Mouse (Mus musculus) kidney, adult 18-20 months (tissue): ENCODE results near the gene Rtn4ip1.
"Not testable (repeated sequence)": the region's sequence is repeated elsewhere in the genome, so short reads cannot be mapped to it uniquely, and the experiment has no call there.

ENCODE experiments used
- DNase-seq: peaks from one replicate; pipeline ENCODE4 v3.0.0; 2021

Gene Rtn4ip1

GRCm38 (mm10) chr10:43901578-43902194 is at the start of gene Rtn4ip1, which contains the start of gene Qrsl1:
Gene Rtn4ip1, plus strand, starts transcription at chr10:43901807.
Gene Qrsl1, minus strand, starts transcription at chr10:43901745.
- peak; percentile 95 for DNase-seq

- DNase-seq, result no peak
Observed at GRCm38 (mm10) chr10:43851898-43852297, 49.7 kb upstream of the Rtn4ip1 start.

- DNase-seq, result no peak
Observed at GRCm38 (mm10) chr10:43855916-43856315, 45.7 kb upstream of the Rtn4ip1 start.

GRCm38 (mm10) chr10:43856351-43856750 is 45.3 kb upstream of the Rtn4ip1 start:
- no peak for DNase-seq

- DNase-seq, result peak; percentile 47
Observed at GRCm38 (mm10) chr10:43870752-43871151, 30.9 kb upstream of the Rtn4ip1 start.

- no peak for DNase-seq
Observed at GRCm38 (mm10) chr10:43871458-43871857, 30.1 kb upstream of the Rtn4ip1 start.

GRCm38 (mm10) chr10:43887676-43888075 is 13.9 kb upstream of the Rtn4ip1 start:
- no peak for DNase-seq

GRCm38 (mm10) chr10:43888976-43889375 is 12.6 kb upstream of the Rtn4ip1 start:
- DNase-seq, result no peak

GRCm38 (mm10) chr10:43892971-43893370 is 8.6 kb upstream of the Rtn4ip1 start:
- DNase-seq, result no peak

GRCm38 (mm10) chr10:43896065-43896464 is 5.5 kb upstream of the Rtn4ip1 start:
- DNase-seq, result peak; percentile 7

- no peak for DNase-seq
Observed at GRCm38 (mm10) chr10:43898276-43898675, 3.3 kb upstream of the Rtn4ip1 start.

GRCm38 (mm10) chr10:43900883-43901570 is 580 bp upstream of the Rtn4ip1 start:
- no peak for DNase-seq

- no peak for DNase-seq
Observed at GRCm38 (mm10) chr10:43904569-43904968, 3.0 kb downstream of the Rtn4ip1 start.

- no peak for DNase-seq
Observed at GRCm38 (mm10) chr10:43910032-43910872, 8.6 kb downstream of the Rtn4ip1 start.

GRCm38 (mm10) chr10:43910873-43911142 is 9.2 kb downstream of the Rtn4ip1 start:
- no peak for DNase-seq

GRCm38 (mm10) chr10:43912236-43912635 is 10.6 kb downstream of the Rtn4ip1 start:
- no peak for DNase-seq

GRCm38 (mm10) chr10:43916181-43916580 is 14.6 kb downstream of the Rtn4ip1 start:
- no peak for DNase-seq

GRCm38 (mm10) chr10:43916737-43917136 is 15.1 kb downstream of the Rtn4ip1 start:
- no peak for DNase-seq

- DNase-seq, result peak; percentile 83
Observed at GRCm38 (mm10) chr10:43918696-43919608, 17.3 kb downstream of the Rtn4ip1 start.

GRCm38 (mm10) chr10:43923096-43923495 is 21.5 kb downstream of the Rtn4ip1 start:
- DNase-seq, result no peak

- not testable (repeated sequence) for DNase-seq
Observed at GRCm38 (mm10) chr10:43925776-43926175, 24.2 kb downstream of the Rtn4ip1 start.

GRCm38 (mm10) chr10:43927736-43928135 is 26.1 kb downstream of the Rtn4ip1 start:
- no peak for DNase-seq

GRCm38 (mm10) chr10:43928596-43928995 is 27.0 kb downstream of the Rtn4ip1 start:
- DNase-seq, result no peak
